Mouse (Mus musculus) liver, postnatal 0 days (tissue): Measurements from ENCODE around the gene Pkd1l2.

Experiments used
- CTCF ChIP-seq: sonication (generic); IDR thresholded peaks from 2 replicates; pipeline ENCODE4 v1.5.1; 2016; ENCODE audit warnings: antibody characterized with exemption, low read depth
- EP300 ChIP-seq: IDR thresholded peaks from 2 replicates; pipeline ENCODE4 v1.6.1; 2016; ENCODE audit warnings: antibody characterized with exemption, low read depth, mild to moderate bottlenecking

DNA sequence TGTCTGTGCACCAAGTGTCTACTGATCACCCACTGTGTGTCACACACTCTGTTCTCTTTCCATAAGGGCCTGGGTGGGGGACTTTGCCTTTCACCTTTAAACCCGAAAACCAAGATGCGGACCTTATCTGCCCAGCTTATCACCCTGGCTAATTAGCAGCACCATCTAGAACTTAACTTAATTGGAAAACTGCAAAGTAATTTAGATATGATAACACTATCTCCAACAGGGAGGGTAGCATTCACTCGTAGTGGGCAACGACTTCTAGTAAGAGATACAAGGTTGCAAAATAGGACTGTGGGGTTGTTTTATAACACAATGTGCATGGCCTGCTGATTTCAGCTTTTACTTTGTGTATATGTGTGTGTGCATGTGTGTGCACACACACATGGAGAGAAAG, 7.6 kb upstream of the Pkd1l2 start:
- no peak for TF ChIP-seq CTCF
- TF ChIP-seq EP300, result no peak
